Mouse (Mus musculus) gastrocnemius, adult 8-10 months (tissue): Measurements from ENCODE around the gene Gm136. TPM values are rescaled to one million over a fixed set of nuclear protein-coding genes. Genes with fewer than 3 reads are reported as not detected.
A peak's percentile ranks its signal among the peaks of the same experiment; 100 is the strongest.
"Not testable (repeated sequence)": the region's sequence is repeated elsewhere in the genome, so short reads cannot be mapped to it uniquely, and the experiment has no call there.

Source experiments
- DNase-seq, 2 experiments: peaks; one replicate each; pipeline ENCODE4 v3.0.0; 2022; ENCODE audit warnings: low spot score in 2 of 2
- total RNA-seq, 4 experiments: library from RNA; stranded (reverse); gene quantifications; 2 replicates each; pipeline ENCODE4 v1.2.4; 2022

Gene Gm136
- total RNA-seq = not detected

DNA sequence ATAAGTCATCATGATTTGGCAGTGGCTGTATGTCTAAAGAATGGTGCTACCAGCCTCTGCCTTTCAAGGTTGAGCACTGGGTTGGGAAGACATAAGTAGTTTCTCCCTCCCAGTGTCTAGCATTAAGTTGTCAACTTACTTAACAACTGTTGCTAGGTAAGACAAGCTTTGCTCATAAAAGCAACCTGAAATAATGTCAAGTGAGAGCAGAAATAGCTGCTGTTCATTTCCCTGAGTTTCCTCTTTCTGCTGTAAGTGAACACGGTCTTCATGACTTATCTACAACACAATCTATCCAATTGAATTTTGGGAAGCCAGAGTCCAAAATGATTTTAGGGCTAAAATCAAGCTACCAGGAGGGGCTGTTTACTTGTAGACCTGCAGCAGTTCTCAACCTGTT, at the start of gene Gm136:
Gm136 (minus strand) TSS at position 101 of the 400 bp plus-strand sequence.
- DNase-seq = no peak

DNA sequence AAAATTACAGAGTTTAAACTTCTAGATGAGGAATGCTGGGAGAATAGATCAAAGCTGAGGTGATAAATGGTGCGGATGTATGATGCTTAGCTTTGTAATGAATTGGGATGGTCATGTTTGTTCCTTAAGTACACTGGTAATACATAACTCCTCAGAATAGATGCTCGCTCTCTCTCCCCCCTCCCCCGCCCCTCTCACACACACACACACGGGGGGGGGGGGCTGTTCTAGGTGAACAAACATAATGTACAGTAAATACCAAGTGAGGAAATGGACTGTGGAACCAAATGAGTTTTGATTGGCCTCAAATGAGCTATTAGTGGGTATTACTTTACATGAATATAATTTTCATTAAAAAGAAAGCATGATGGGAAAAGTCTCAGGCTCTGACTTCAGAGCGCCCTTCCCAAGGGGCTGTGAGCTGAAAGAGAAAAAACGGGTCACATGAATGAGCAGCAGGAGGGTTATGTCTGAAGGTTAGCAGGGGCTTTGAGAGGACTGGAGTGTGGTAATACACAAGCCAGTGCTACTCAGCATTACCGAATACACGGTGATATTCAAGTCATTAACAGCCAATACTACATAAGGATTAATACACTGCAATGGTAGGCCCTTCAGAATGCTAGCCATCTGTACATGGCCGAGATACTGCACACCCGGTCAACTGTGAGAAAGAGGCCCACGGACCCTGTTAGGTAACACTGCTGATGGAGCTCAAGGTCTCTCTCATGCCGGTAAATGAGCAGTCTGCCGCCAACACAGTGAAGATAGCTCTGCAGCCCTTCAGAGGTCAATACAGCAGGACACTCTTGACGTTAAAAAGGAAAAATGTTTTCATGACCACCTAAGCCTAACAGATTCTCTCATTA, 45.3 kb upstream of the Gm136 start:
- no peak for DNase-seq

DNA sequence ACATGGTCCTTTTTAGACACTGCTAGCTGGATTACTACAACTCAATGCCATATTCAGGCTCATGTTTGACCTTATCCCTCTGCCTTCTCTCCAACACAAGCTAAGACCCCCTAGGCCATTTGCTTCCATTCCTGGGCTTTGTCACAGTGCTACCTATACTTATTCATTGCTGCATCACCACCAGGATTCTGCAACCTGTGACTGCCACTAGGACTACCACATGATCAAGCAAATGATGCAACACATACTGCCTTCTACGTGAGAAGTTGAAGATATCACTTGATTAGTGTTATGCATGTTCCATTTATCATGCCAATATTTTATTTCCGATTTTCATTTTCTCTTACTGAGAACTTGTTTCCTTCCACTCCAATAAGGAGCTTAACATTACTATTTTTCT, 41.9 kb upstream of the Gm136 start:
- DNase-seq = no peak

DNA sequence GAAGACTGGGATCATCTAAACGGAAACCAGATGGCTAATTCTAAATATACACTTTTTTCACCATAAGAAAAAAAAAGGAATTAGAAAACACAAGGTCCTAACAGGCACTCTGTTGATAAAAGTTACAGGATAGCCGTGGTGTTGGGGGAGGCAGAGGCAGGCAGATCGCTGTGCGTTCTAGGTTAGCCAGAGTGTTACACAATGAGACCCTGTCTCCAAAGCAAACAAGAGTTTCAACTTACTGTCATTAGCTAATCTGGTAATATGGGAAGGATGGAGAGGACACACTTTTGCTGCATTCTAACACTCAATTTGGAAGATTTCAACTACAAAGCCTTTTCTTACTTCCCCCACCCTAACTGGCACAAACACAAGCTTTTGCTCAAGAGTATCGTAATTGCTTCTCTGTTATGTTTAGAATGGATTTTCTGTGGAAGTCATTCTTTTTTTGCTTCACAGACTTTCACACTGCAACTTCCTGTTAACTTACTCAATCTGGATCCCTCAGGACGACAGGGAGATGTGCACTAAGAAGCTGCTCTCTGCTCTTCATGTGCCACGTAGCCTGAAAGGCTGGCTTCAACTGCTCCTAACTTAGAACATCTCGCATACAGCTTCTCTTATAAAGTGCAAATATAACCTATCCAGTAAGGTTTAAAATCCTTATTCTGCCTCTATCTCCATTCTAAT, 41.4 kb upstream of the Gm136 start:
- DNase-seq = no peak

DNA sequence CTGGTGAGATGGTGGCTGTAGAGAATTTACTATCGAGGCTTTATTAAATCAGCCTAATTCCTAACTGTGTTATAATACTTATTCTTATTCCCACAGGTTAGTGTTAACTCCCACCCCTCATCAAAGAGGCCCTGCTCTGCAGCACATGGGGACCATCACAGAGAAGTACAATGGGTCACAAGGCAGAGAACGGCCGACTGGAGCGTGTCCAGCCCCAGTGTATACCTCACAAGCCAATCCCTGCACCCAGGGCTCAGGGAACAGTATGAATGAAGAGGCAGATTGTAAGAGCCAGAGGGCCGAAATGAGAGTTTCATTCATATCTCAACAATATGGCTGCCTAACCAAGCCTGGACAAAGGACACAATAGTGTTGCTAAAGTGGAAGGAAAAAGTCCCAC, 40.2 kb upstream of the Gm136 start:
- DNase-seq = no peak

DNA sequence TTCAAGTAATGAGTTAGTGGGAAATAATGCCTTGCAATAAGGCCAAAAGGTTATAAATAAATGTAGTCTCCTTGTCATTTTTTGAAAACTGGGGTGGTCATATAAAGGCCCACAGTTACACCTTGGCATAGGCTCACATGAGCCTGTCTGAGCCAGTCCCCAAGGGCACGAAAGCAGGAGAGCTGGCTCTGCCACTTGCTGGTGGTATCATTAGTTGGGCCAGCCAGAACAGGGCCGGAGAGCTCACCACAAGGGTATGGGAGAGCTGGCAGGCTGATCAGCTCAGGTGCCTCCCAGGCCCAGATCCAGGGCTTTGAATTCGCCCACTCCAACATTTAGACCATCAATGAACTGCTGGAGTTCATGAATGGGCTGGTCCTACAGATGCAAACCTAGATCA, 30.4 kb upstream of the Gm136 start:
- no peak for DNase-seq

DNA sequence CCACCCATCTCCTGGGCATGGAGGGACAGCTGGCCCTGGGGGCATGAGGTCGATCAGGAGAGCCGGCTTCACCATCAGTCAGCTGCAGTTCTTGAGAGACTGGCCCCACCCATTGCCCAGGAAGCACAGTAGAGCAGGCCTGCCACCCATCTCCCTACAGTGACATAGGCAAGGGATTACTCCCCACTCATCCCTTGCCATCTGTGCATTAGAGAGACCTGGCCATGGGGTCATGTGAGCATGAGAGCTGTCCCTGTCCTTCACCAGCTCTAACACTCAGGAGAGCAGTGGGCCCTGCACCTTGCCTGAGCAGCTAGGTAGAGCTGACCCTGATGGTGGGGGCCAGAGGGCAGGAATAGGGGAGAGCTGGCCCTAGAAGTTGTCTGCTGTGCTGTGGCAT, 29.6 kb upstream of the Gm136 start:
- no peak for DNase-seq

DNA sequence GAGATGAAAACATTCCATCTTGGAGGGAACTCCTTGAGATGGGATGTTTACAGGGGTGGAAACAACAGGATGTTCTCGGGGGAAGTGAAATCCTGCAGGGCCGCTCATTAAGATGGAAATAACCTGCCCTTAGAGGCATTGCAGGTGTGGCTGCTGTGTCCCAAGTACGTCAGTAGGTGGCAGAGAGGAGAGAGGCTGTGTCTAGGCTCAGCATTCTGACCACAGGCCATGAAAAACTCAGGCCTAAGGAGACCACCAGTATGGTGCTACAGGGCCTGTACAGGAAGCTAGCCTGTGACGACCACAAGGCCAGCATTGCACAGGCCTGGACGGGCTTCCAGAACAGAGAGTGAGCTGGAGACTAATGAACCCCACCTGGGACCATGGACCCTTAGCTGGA, 28.8 kb upstream of the Gm136 start:
- DNase-seq = no peak

DNA sequence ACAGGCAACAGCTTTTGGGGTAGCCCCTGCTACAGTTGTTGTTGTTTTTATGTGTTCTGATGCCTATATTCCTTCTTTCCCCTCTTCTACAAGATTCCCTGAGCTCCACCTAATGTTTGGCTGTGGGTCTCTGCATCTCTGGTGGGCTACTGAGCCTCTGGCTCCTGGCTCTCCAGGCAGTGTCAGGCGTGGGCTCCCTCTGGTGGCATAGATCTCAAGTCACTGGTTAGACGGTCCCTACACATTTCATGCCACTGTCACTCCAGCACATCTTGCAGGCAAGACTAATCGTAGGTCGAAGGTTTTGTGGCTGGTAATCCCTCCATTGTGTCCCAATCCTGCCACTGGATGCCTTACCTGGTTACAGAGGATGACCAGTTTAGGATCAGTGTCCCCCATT, 26.7 kb upstream of the Gm136 start:
- no peak for DNase-seq

DNA sequence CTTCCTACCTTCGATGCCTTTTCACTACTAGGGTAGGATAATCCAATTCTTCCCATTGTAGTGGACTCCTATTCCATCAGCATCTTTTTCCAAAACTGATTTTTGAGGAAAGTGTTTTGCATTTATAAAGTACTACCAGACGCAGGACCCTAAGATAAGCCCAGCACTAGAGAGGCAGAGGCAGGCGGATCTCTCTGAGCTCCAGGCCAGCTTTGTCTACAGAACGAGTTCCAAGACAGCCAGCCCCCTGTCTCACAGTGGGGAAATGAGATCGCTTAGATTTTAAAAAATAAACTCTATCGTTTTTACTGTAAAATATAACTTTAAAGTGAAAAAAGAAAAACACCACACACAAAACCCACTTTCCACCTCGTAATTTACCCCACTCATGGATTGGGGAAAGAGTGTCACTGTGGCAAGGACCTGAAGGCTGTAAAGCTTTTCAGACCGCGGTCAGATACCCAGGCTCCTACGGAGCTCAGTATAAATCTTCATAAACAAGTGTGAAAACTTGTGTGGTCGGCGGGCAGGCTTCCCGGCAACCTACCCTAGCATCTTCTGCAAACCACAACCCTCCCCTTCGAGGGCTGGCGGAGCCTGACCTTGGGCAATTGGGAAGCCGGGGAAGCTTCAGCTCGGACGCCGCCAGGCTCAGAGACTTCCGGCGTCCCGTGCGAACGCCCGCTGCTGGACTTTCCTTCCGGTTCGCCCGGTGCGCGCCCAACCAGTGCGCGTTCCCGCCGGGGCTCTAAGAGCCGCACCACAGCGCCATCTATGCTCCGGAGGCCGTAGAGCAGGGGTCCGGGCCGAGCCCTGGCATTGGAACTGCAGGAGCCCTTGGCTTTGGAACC, 21.8 kb upstream of the Gm136 start, which contains the start of gene Smim8:
Smim8 (minus strand) TSS at position 747 of the 851 bp plus-strand sequence.
- peak; percentile 81 to 84 for DNase-seq

DNA sequence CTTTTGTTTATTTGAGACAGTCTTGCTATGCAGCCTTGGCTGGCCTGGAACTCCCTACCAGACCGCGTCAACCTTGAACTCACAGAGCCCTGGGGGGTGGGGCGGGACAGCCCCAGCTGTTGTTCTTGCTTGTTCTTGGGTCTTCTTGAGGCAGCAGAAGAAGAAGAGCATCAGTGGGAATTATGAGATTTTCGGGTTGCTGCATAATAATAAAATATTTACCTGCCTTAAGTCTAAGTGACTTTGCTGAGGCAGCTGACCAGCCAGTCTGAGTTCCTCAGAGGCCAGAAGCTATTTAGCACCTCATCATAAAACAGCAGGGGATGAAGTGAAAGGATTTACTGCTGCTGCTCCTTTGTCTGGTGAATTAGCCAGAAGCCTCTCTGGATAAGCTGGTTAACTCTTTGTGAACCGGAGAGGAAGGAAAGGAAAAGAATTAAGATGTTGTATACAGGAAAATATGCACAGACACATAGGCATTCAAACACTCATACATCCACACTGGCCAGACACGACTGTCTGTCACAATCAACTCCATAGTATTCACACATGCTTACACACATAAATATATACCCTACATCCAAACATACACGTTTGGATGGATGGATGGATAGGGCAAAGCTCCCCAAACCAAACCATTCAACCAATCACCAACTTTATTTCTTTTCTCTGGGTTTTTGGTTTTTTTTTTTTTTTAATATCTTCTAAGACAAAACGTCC, 15.7 kb upstream of the Gm136 start:
- no peak for DNase-seq

DNA sequence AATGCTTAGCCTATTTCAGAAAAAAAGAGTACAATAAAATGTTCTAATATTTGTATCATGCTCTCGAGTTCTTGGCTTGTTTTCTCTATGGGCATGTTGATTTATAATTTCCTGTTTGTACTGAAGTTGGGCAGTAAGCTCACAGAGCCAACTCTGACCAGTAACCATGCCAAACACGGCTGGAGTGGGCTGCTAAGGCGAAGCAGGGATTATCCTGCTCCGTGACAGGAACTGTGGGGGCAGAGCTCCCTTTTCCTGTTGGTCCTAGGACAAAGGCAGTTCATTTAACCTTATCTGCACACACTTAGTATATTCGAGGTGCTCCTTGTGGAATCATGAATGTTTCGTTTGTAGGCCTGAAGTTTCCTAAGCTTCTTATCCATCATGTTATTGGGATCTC, 6.8 kb downstream of the Gm136 start:
- DNase-seq = no peak

DNA sequence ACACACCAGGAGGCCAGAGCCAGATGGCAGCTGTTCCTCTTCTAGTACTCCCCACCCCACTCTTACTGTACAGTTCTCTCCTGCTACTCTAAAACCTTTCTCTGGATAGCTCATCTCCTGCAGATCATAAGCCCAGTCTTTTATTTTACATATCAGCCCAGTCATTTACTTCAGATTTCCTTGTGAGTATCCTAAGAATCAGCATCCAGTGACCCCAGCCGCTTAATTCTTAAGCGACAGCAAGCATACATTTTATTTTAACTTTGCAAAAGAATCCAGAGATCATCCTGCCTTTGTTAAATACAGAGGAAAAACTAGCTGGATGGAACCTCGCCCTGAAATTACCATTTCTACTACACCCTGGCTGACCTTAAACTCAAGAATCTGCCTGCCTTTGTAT, 21.6 kb downstream of the Gm136 start:
- DNase-seq = no peak

DNA sequence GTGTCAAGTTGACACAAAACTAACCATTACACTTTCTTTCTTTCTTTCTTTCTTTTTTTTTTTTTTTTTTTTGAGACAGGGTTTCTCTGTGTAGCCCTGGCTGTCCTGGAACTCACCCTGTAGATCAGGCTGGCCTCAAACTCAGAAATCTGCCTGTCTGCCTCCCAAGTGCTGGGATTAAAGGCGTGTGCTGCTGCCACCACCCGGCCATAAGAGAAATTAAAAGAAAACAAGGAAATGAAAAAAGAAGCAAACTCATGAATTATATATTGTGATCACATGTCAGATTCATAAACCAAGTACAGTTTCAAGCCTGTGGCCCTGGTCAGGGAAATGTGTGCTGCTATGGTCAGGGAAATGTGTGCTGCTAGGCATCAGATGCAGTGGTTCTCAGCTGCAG, 22.6 kb downstream of the Gm136 start:
- not testable (repeated sequence) for DNase-seq

DNA sequence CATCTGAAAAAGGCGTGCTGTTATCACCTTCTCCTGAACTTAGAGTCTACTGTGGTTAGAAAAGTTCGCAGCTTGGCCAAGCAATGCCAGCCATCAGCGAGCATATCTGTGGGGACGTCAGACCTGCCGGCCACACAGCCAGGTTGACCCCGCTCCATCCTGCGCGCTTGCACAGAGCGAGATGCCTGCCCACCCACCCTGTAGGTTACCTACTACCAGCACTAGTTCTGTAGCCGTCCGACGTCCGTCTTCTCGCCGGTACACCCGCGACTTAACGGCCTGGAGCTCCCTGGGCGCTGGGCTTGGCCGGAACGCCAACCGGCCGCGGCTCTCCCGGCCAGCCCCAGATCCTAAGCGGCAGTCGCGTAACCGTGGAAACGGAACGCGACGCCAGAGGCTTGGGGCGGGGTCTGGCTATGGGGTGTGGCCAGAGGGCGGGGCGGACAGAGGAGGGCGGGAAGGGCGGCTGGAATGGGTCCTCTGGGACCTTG, 26.2 kb downstream of the Gm136 start, which contains the start of gene Cfap206:
Cfap206 (minus strand) TSS at position 356 of the 491 bp plus-strand sequence.
- DNase-seq = peak in 1 of 2 experiments; percentile 5

DNA sequence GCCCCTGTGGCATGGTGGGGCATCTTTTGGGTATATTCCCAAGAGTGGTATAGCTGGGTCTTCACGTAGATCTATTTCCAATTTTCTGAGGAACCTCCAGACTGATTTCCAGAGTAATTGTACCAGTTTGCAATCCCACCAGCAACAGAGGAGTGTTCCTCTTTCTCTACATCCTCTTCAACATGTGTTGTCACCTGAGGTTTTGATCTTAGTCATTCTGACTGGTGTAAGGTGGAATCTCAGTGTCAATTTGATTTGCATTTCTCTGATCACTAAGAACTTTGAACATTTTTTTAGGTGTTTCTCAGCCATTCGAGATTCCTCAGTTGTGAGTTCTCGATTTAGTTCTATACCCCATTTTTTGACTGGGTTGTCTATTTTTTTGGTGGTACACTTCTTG, 30.4 kb downstream of the Gm136 start:
- DNase-seq = not testable (repeated sequence)

DNA sequence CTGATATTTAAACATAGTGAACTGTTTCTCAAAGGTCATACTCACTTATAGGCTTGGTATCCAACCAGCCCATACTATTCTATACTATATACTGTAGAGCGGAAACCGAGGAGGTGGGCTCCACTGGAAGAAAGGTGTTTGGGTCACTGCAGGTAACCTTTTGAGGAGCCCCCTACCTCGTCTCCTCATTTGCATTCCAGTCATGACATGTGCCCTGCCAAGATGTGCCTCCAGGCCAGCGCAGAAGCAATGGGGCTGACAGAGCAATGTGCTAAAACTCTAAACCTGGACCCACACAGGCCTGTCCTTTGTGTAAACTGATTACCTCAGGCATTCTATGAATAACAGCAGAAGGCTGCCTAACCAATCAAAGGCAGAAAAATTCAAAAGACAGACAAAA, 31.8 kb downstream of the Gm136 start:
- no peak for DNase-seq

DNA sequence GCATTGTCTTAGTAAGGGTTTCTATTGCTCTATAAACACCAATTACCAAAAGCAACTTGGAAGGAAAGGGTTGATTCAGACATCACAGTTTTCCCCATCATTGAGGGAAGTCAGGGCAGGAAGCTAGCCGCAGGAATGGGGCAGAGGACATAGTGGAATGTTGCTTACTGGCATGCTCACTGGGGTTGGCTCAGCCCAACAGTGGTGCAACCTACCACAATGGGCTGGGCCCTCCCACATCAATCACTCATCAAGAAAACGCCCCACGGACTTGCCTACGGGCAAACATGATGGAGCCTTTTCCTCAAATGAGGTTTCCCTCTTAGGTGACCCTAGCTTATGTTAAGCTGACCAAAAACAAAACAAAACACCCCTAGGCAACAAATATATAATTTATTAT, 32.9 kb downstream of the Gm136 start:
- no peak for DNase-seq

DNA sequence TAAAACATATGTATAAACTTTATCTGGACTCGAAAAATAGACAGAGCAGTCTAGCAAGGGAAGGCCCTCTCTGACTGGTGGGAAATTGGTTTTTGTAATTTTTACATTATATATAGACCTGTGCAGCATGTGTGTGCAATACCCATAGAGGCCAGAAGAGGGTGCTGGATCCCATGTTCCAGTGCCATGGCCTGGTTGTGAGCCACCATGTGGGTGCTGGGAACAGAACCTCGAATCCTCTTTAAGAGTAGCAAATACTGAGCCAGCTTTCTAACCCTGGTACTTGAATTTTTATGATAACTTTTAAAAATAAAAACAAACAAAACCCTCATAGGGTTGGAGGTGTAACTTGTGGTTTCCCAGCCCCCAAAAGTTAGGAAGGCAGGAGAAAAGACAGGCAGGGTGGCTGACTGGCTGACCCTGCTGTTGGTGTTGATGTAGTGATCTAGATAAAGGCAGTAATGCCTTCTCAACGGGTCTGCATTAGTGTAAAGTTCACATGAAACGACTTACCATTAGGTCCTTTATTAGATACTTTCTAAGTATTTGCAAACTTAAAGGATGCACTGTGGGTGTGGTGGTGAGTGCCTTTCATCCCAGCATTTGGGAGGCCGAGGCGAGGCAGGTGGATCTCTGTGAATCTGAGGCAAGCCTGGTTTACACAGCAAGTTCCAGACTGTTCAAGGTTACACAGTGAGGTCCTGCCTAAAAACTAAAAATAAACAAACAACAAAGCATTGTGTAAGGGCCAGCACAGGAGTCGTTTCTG, 35.8 kb downstream of the Gm136 start:
- DNase-seq = no peak

DNA sequence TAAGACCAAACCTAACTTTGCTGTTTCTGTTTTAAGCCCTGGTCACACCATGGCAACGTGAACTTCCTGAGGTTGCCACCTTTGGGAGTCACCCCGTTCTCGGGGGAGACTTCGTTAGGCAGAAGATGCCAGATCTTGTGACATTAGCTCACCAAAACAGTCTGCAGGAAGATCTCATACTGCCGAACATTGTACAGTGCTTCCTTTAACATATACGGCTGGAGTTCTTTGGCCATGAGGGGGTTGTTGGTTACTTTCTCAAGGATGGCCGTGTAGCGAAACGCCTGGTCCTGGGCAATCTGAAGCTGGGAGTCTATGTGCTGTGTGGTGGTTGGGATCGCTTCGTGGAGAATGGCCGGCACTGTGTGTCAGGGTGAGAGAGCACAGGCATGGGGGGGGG, 36.6 kb downstream of the Gm136 start:
- DNase-seq = no peak
